Mouse (Mus musculus) heart, embryonic 14.5 days (tissue): ENCODE measurements around the gene Cxcr1. TPM values are rescaled to one million over a fixed set of nuclear protein-coding genes. Genes with fewer than 3 reads are reported as not detected.

Source experiments
- ATAC-seq: fragments of 200-750 bp; cut with Nextera tagmentation; 2 replicates; pipeline ENCODE4 v1.8.0; 2017; ENCODE audit warnings: low read depth, moderate TSS enrichment; ENCODE audit not compliant: insufficient number of reproducible peaks, insufficient read depth, low FRiP score
- H3K27ac ChIP-seq, 2 experiments: fragments of 200-500 bp in 1 of 2; fragments of 300-500 bp in 1 of 2; sonication (generic) in 1 of 2; replicated peaks in 1 of 2; 2 replicates each; pipeline ENCODE4 v1.5.1; 2012 to 2014; ENCODE audit warnings: low read depth in 2 of 2, low read length in 2 of 2, control low read depth in 1 of 2, mild to moderate bottlenecking in 1 of 2, mixed read lengths in 1 of 2; ENCODE audit not compliant: control insufficient read depth in 1 of 2, insufficient read depth in 1 of 2
- H3K27me3 ChIP-seq: fragments of 300-500 bp; sonication (generic); 2 replicates; pipeline ENCODE4 v1.6.1; 2014; ENCODE audit warnings: mild to moderate bottlenecking, low read length, control low read depth; ENCODE audit not compliant: control insufficient read depth, insufficient read depth
- H3K36me3 ChIP-seq: fragments of 300-500 bp; sonication (generic); 2 replicates; pipeline ENCODE4 v1.6.1; 2014; ENCODE audit warnings: mild to moderate bottlenecking, control low read depth, low read length, mixed read lengths; ENCODE audit not compliant: control insufficient read depth, insufficient read depth
- H3K4me1 ChIP-seq, 2 experiments: fragments of 200-500 bp in 1 of 2; fragments of 300-500 bp in 1 of 2; sonication (generic) in 1 of 2; 2 replicates each; pipeline ENCODE4 v1.6.1; 2012 to 2014; ENCODE audit warnings: low read length in 2 of 2, control low read depth in 1 of 2, mixed read lengths in 1 of 2; ENCODE audit not compliant: control insufficient read depth in 2 of 2, insufficient read depth in 2 of 2
- H3K4me2 ChIP-seq: fragments of 300-500 bp; sonication (generic); 2 replicates; pipeline ENCODE4 v1.6.1; 2014; ENCODE audit warnings: mild to moderate bottlenecking, low read length
- H3K4me3 ChIP-seq, 2 experiments: fragments of 200-500 bp in 1 of 2; fragments of 300-500 bp in 1 of 2; sonication (generic) in 1 of 2; 2 replicates each; pipeline ENCODE4 v1.5.1; 2012 to 2014; ENCODE audit warnings: low read length in 2 of 2, mild to moderate bottlenecking in 2 of 2, control low read depth in 1 of 2, low read depth in 1 of 2, moderate library complexity in 1 of 2; ENCODE audit not compliant: control insufficient read depth in 1 of 2, insufficient read depth in 1 of 2
- H3K9ac ChIP-seq: fragments of 300-500 bp; sonication (generic); 2 replicates; pipeline ENCODE4 v1.6.1; 2014; ENCODE audit warnings: mild to moderate bottlenecking, low read length
- H3K9me3 ChIP-seq: fragments of 300-500 bp; sonication (generic); 2 replicates; pipeline ENCODE4 v1.6.1; 2016; ENCODE audit warnings: low read length, control low read depth; ENCODE audit not compliant: control insufficient read depth
- WGBS: fragments of 180-500 bp; shearing (Covaris S2); extraction: QIAGEN DNeasy Blood & Tissue Kit; methylation state at CpG from one replicate; pipeline ENCODE4 v1.1.7; 2014; 5-methylcytosine and 5-hydroxymethylcytosine counted together
- polyA plus RNA-seq: library from polyadenylated mRNA; unstranded; fragments of >200 nt; fragmentation: Nextera tagmentation; extraction: Ambion mirVana; gene quantifications from 2 replicates; pipeline ENCODE4 v1.2.1, GENCODE M21; 2014

Gene Cxcr1
- polyA plus RNA-seq = not detected in 2 replicates

GRCm38 (mm10) chr1:74194445-74194844, at the start of gene Cxcr1:
TSS of gene Cxcr1 (minus strand) at chr1:74194631.
- Histone ChIP-seq H3K27ac (no peak within 1 kb of the TSS), H3K9me3 (no peaks in the 10 kb centered on the region), H3K4me3 (no peak within 1 kb of the TSS), H3K27me3 (no peaks in the 10 kb centered on the region), H3K4me2 (no peak within 1 kb of the TSS), H3K36me3 (no peaks in the 10 kb centered on the region), H3K4me1 (no peaks in the 10 kb centered on the region), H3K9ac (no peak within 1 kb of the TSS)
- 73% methylated on average over 8 of the region's 8 CpGs for WGBS
- ATAC-seq = no peak

- WGBS = 39% methylated on average over 4 of the region's 4 CpGs
- H3K9me3 ChIP-seq = no peaks in the 10 kb centered on the region
- peaks cover 17 to 62% of the 10 kb centered on the region in 2 experiments for H3K4me1 ChIP-seq
- ATAC-seq = no peak
- peaks cover 5% of the 10 kb centered on the region; the same call in 1 of the 2 replicates for H3K36me3 ChIP-seq
- H3K27ac ChIP-seq = peak overlapping the region; percentile 85 to 90
- H3K4me2 ChIP-seq = peak overlapping the region; percentile 79
- peak overlapping the region; percentile 99 for H3K9ac ChIP-seq
- H3K4me3 ChIP-seq = peak overlapping the region in 1 of 2 experiments; percentile 6; a peak in 2 of 4 replicates
- no peaks in the 10 kb centered on the region for H3K27me3 ChIP-seq
Observed at GRCm38 (mm10) chr1:74240832-74241231, 46.4 kb upstream of the Cxcr1 start.

- H3K36me3 ChIP-seq = peaks cover 4% of the 10 kb centered on the region; the same call in 1 of the 2 replicates
- no peak for ATAC-seq
- no peaks in the 10 kb centered on the region for H3K27me3 ChIP-seq
- peaks cover 17 to 56% of the 10 kb centered on the region in 2 experiments for H3K4me1 ChIP-seq
- H3K4me2 ChIP-seq = peak overlapping the region; percentile 79
- peak overlapping the region; percentile 85 to 90 for H3K27ac ChIP-seq
- H3K9me3 ChIP-seq = no peaks in the 10 kb centered on the region
- 10% methylated on average over 6 of the region's 6 CpGs for WGBS
- H3K4me3 ChIP-seq = peak overlapping the region; percentile 3 to 6; a peak in 2 of 4 replicates
- H3K9ac ChIP-seq = peak overlapping the region; percentile 99
Observed at GRCm38 (mm10) chr1:74240311-74240710, 45.9 kb upstream of the Cxcr1 start.

- Histone ChIP-seq H3K4me2 (peak overlapping the region; percentile 79), H3K9me3 (no peaks in the 10 kb centered on the region), H3K27ac (peak overlapping the region; percentile 89 to 90), H3K9ac (peak overlapping the region; percentile 99), H3K4me3 (peak overlapping the region; percentile 33 to 99), H3K36me3 (peaks cover 4% of the 10 kb centered on the region; the same call in 1 of the 2 replicates), H3K4me1 (peaks cover 17 to 55% of the 10 kb centered on the region in 2 experiments), H3K27me3 (no peaks in the 10 kb centered on the region)
- WGBS = 10% methylated on average over 11 of the region's 11 CpGs
- ATAC-seq = no peak
Observed at GRCm38 (mm10) chr1:74239618-74240017, 45.2 kb upstream of the Cxcr1 start.

GRCm38 (mm10) chr1:74239162-74239561, 44.7 kb upstream of the Cxcr1 start:
- peak overlapping the region; percentile 33 to 99 for H3K4me3 ChIP-seq
- no peaks in the 10 kb centered on the region for H3K27me3 ChIP-seq
- ATAC-seq = no peak
- 5% methylated on average over 7 of the region's 7 CpGs for WGBS
- H3K9ac ChIP-seq = peak overlapping the region; percentile 99
- H3K4me1 ChIP-seq = peaks cover 15 to 51% of the 10 kb centered on the region in 2 experiments
- no peaks in the 10 kb centered on the region for H3K9me3 ChIP-seq
- H3K36me3 ChIP-seq = peaks cover 4% of the 10 kb centered on the region; the same call in 1 of the 2 replicates
- H3K27ac ChIP-seq = peak overlapping the region; percentile 89 to 90
- peak overlapping the region; percentile 79 for H3K4me2 ChIP-seq

- Histone ChIP-seq H3K9me3 (no peaks in the 10 kb centered on the region), H3K36me3 (peaks cover 4% of the 10 kb centered on the region; the same call in 1 of the 2 replicates), H3K27me3 (no peaks in the 10 kb centered on the region), H3K27ac (peak overlapping the region; percentile 51 to 96; a peak in 2 of 4 replicates), H3K4me2 (peak overlapping the region; percentile 79), H3K4me3 (peak overlapping the region; percentile 70 to 99; a peak in 3 of 4 replicates), H3K4me1 (peaks cover 15 to 44% of the 10 kb centered on the region in 2 experiments), H3K9ac (peak overlapping the region; percentile 99)
- ATAC-seq = no peak
- 42% methylated on average over 1 of the region's 1 CpGs for WGBS
Observed at GRCm38 (mm10) chr1:74238136-74238535, 43.7 kb upstream of the Cxcr1 start.

GRCm38 (mm10) chr1:74237671-74238070, 43.2 kb upstream of the Cxcr1 start:
- Histone ChIP-seq H3K9ac (peak overlapping the region; percentile 99), H3K27me3 (no peaks in the 10 kb centered on the region), H3K9me3 (no peaks in the 10 kb centered on the region), H3K4me1 (peaks cover 15 to 44% of the 10 kb centered on the region in 2 experiments), H3K27ac (peak overlapping the region; percentile 51 to 96; a peak in 3 of 4 replicates), H3K36me3 (peaks cover 4% of the 10 kb centered on the region; the same call in 1 of the 2 replicates), H3K4me2 (peak overlapping the region; percentile 79), H3K4me3 (peak overlapping the region; percentile 70 to 99; a peak in 3 of 4 replicates)
- WGBS = 23% methylated on average over 5 of the region's 5 CpGs
- no peak for ATAC-seq
